Mouse (Mus musculus) forebrain, postnatal 0 days (tissue): ENCODE results near the gene Lrrc25. TPM values are rescaled to one million over a fixed set of nuclear protein-coding genes. Genes with fewer than 3 reads are reported as not detected.
A peak's percentile ranks its signal among the peaks of the same experiment; 100 is the strongest.

Experiments used
- ATAC-seq: fragments of 200-750 bp; cut with Nextera tagmentation; 2 replicates; pipeline ENCODE4 v1.8.0; 2017; ENCODE audit warnings: mild to moderate bottlenecking, moderate library complexity
- DNase-seq: peaks from one replicate; pipeline ENCODE4 v3.0.0-alpha.2; 2015
- H3K27ac ChIP-seq: fragments of 300-500 bp; sonication (generic); 2 replicates; pipeline ENCODE4 v1.5.1; 2014; ENCODE audit warnings: low read depth, mild to moderate bottlenecking, antibody characterized with exemption, low read length, moderate library complexity, mixed read lengths
- H3K27me3 ChIP-seq: fragments of 300-500 bp; sonication (generic); 2 replicates; pipeline ENCODE4 v1.6.1; 2014; ENCODE audit warnings: mild to moderate bottlenecking, low read length, mixed read lengths; ENCODE audit not compliant: insufficient read depth
- H3K36me3 ChIP-seq: fragments of 300-500 bp; sonication (generic); 2 replicates; pipeline ENCODE4 v1.6.1; 2014; ENCODE audit warnings: mild to moderate bottlenecking, moderate library complexity; ENCODE audit not compliant: insufficient read depth
- H3K4me1 ChIP-seq: fragments of 300-500 bp; sonication (generic); 2 replicates; pipeline ENCODE4 v1.6.1; 2014; ENCODE audit warnings: antibody characterized with exemption; ENCODE audit not compliant: insufficient read depth
- H3K4me2 ChIP-seq: fragments of 300-500 bp; sonication (generic); 2 replicates; pipeline ENCODE4 v1.6.1; 2014; ENCODE audit warnings: low read depth, mild to moderate bottlenecking, moderate library complexity
- H3K4me3 ChIP-seq: fragments of 300-500 bp; sonication (generic); 2 replicates; pipeline ENCODE4 v1.5.1; 2014; ENCODE audit warnings: low read depth, low read length, mixed read lengths
- H3K9ac ChIP-seq: fragments of 300-500 bp; sonication (generic); 2 replicates; pipeline ENCODE4 v1.6.1; 2014; ENCODE audit warnings: mild to moderate bottlenecking
- H3K9me3 ChIP-seq: fragments of 300-500 bp; sonication (generic); 2 replicates; pipeline ENCODE4 v1.6.1; 2016; ENCODE audit warnings: low read length
- CTCF ChIP-seq: sonication (generic); IDR thresholded peaks from 2 replicates; pipeline ENCODE4 v1.5.1; 2016; ENCODE audit warnings: antibody characterized with exemption, control low read depth, low read depth
- WGBS: fragments of 180-500 bp; shearing (Covaris S2); extraction: QIAGEN DNeasy Blood & Tissue Kit; methylation state at CpG from one replicate; pipeline ENCODE4 v1.1.7; 2014; 5-methylcytosine and 5-hydroxymethylcytosine counted together
- polyA plus RNA-seq: library from polyadenylated mRNA; unstranded; fragments of >200 nt; fragmentation: Nextera tagmentation; extraction: Ambion mirVana; gene quantifications from 2 replicates; pipeline ENCODE4 v1.2.1, GENCODE M21; 2015
- total RNA-seq: library from RNA; depleted of rRNA; stranded (reverse); fragments of >200 nt; gene quantifications from 2 replicates; pipeline ENCODE4 v1.2.3, GENCODE M21; 2014

Lrrc25 gene
- total and polyA plus RNA-seq, 2 experiments from 2014 or later = 1.2 to 2.8 TPM

- H3K27me3 ChIP-seq = peaks cover 8% of the 10 kb centered on the region; the same call in 1 of the 2 replicates
- no peak for TF ChIP-seq CTCF
- H3K9me3 ChIP-seq = no peaks in the 10 kb centered on the region
- DNase-seq (no peak), ATAC-seq (no peak)
- no peak overlapping the region for H3K27ac ChIP-seq
- no peak overlapping the region for H3K4me3 ChIP-seq
- WGBS = 89% methylated on average over 9 of the region's 9 CpGs
- 0 out of 2 replicates have a peak, but pooled peaks cover 11% of the 10 kb centered on the region for H3K36me3 ChIP-seq
- no peak overlapping the region for H3K9ac ChIP-seq
- peaks cover 25% of the 10 kb centered on the region for H3K4me1 ChIP-seq
- peak overlapping the region; percentile 89 for H3K4me2 ChIP-seq
Observed at GRCm38 (mm10) chr8:70605871-70606779, 9.8 kb upstream of the Lrrc25 start.

- Histone ChIP-seq H3K9ac (peak overlapping the region; percentile 91), H3K4me2 (peak overlapping the region; percentile 89), H3K27me3 (peaks cover 14% of the 10 kb centered on the region; the same call in 1 of the 2 replicates), H3K27ac (no peak overlapping the region), H3K4me3 (peak overlapping the region; percentile 72), H3K9me3 (no peaks in the 10 kb centered on the region), H3K4me1 (peaks cover 26% of the 10 kb centered on the region), H3K36me3 (0 out of 2 replicates have a peak, but pooled peaks cover 8% of the 10 kb centered on the region)
- TF ChIP-seq CTCF = no peak
- ATAC-seq (no peak), DNase-seq (no peak)
- 68% methylated on average over 18 of the region's 18 CpGs for WGBS
Observed at GRCm38 (mm10) chr8:70606780-70607602, 9.0 kb upstream of the Lrrc25 start.

- peak overlapping the region; percentile 54; the same call in 1 of the 2 replicates for H3K27ac ChIP-seq
- peak overlapping the region; percentile 89 for H3K4me2 ChIP-seq
- no peak for ATAC-seq
- peaks cover 26% of the 10 kb centered on the region for H3K4me1 ChIP-seq
- no peak for DNase-seq
- 35% methylated on average over 6 of the region's 6 CpGs for WGBS
- no peak for TF ChIP-seq CTCF
- H3K9ac ChIP-seq = peak overlapping the region; percentile 91
- H3K36me3 ChIP-seq = 0 out of 2 replicates have a peak, but pooled peaks cover 4% of the 10 kb centered on the region
- H3K9me3 ChIP-seq = no peaks in the 10 kb centered on the region
- H3K27me3 ChIP-seq = peaks cover 14% of the 10 kb centered on the region; the same call in 1 of the 2 replicates
- peak overlapping the region; percentile 72 for H3K4me3 ChIP-seq
Observed at GRCm38 (mm10) chr8:70607603-70607897, 8.4 kb upstream of the Lrrc25 start.

- Histone ChIP-seq H3K9me3 (no peaks in the 10 kb centered on the region), H3K9ac (peak overlapping the region; percentile 91), H3K27ac (peak overlapping the region; percentile 54; the same call in 1 of the 2 replicates), H3K36me3 (no peaks in the 10 kb centered on the region), H3K4me3 (peak overlapping the region; percentile 72), H3K4me2 (peak overlapping the region; percentile 89), H3K27me3 (peaks cover 14% of the 10 kb centered on the region; the same call in 1 of the 2 replicates), H3K4me1 (peaks cover 26% of the 10 kb centered on the region)
- peak; percentile 71 for ATAC-seq
- peak; percentile 89 for DNase-seq
- no peak for TF ChIP-seq CTCF
- 4% methylated on average over 79 of the region's 84 CpGs for WGBS
Observed at GRCm38 (mm10) chr8:70607898-70608748, 7.8 kb upstream of the Lrrc25 start.

- 9% methylated on average over 26 of the region's 26 CpGs for WGBS
- Histone ChIP-seq H3K36me3 (no peaks in the 10 kb centered on the region), H3K27me3 (peaks cover 14% of the 10 kb centered on the region; the same call in 1 of the 2 replicates), H3K4me3 (peak within 1 kb of the TSS; percentile 72), H3K9me3 (no peaks in the 10 kb centered on the region), H3K27ac (peak within 1 kb of the TSS; percentile 74), H3K9ac (peak within 1 kb of the TSS; percentile 91), H3K4me2 (peak within 1 kb of the TSS; percentile 89), H3K4me1 (peaks cover 26% of the 10 kb centered on the region)
- no peak for DNase-seq
- ATAC-seq = peak; percentile 9
- TF ChIP-seq CTCF = no peak
Observed at GRCm38 (mm10) chr8:70608749-70609367, 7.1 kb upstream of the Lrrc25 start, which contains the start of gene Ssbp4. Ssbp4 (minus strand) TSS chr8:70608872.
